Mouse (Mus musculus): ENCODE measurements at regions not wholly inside any gene's neighbourhood (a gene's known extent, or its start where the extent isn't known, plus 50 kb on each side); places are given as distances from the start of the nearest gene placed in this dataset.

- no peaks in the 10 kb centered on the region for H3K4me1 ChIP-seq (ENCODE audit: control insufficient read depth, insufficient read depth, low read length)
- no peaks in the 10 kb centered on the region for H3K36me3 ChIP-seq (ENCODE audit: control insufficient read depth, insufficient read depth, low read length)
- 74% methylated on average over 4 of the region's 4 CpGs for WGBS
- DNase-seq (ENCODE audit: low spot score) (no peak), ATAC-seq (ENCODE audit: insufficient number of reproducible peaks, low FRiP score, low TSS enrichment, low read depth) (no peak)
- H3K9ac ChIP-seq (ENCODE audit: low read length): no peak overlapping the region
- H3K27ac ChIP-seq (replicated peaks; ENCODE audit: low read depth, low read length): no peak overlapping the region
- no peak overlapping the region for H3K4me2 ChIP-seq (ENCODE audit: low read depth, severe bottlenecking)
- H3K27me3 ChIP-seq (ENCODE audit: control insufficient read depth, insufficient read depth, low read length): no peaks in the 10 kb centered on the region
- no peak overlapping the region for H3K4me3 ChIP-seq (ENCODE audit: low read depth, low read length)
- no peaks in the 10 kb centered on the region for H3K9me3 ChIP-seq (ENCODE audit: control insufficient read depth, low read length)
Observed at GRCm38 (mm10) chr3:137110485-137110884, 230.4 kb upstream of the Emcn start.

DNA sequence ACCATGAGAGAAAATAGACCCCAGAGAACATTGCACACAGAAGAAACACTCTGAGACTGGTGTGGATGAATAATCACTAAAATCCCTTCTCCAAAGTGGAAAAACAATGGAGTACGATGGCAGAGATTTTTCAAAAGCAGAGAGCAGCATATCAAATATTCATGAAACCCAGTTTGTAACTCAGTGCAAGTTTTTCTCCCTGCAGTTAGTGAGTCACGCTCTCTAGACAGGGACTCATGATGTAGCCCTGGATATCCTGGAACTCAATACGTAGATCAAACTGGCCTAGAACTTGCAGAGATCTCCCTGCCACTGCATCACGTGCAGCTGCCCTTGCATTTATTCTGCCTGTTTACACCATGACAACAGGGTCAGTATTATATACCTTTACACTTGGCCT is 210.9 kb upstream of the Emcn start:
- no peak overlapping the region for H3K4me2 ChIP-seq (ENCODE audit: low read depth, severe bottlenecking)
- ATAC-seq (ENCODE audit: insufficient number of reproducible peaks, low FRiP score, low TSS enrichment, low read depth): no peak

DNA sequence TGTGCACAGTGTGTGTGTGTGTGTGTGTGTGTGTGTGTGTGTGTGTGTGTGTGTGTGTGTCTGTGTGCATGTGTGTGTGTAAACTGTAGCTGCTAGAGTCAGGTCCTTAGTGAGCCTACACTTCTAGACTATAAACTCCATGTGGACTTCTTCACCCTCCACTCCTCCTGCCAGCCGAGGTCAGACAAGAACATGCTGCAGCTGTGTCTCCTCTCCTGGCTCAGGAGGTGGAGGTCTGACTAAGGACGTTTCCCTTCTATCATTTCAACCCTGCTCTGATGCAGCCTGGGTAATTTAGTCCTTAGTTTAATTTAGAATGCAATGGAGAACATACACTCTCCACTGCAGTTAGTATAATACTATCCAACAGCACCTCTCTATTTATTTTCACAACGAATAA is 198.8 kb upstream of the Emcn start:
- Histone ChIP-seq H3K4me2 (ENCODE audit: low read depth, severe bottlenecking) (no peak overlapping the region), H3K9me3 (ENCODE audit: control insufficient read depth, low read length) (no peaks in the 10 kb centered on the region), H3K36me3 (ENCODE audit: control insufficient read depth, insufficient read depth, low read length) (no peaks in the 10 kb centered on the region), H3K27me3 (ENCODE audit: control insufficient read depth, insufficient read depth, low read length) (no peaks in the 10 kb centered on the region), H3K4me3 (ENCODE audit: low read depth, low read length) (no peak overlapping the region), H3K9ac (ENCODE audit: low read length) (no peak overlapping the region), H3K27ac (replicated peaks; ENCODE audit: low read depth, low read length) (no peak overlapping the region), H3K4me1 (ENCODE audit: control insufficient read depth, insufficient read depth, low read length) (no peaks in the 10 kb centered on the region)
- 54% methylated on average over 3 of the region's 3 CpGs for WGBS
- DNase-seq (ENCODE audit: low spot score): no peak
- no peak for ATAC-seq (ENCODE audit: insufficient number of reproducible peaks, low FRiP score, low TSS enrichment, low read depth)

More for the DNA sequence above, 210.9 kb upstream of the Emcn start:
- DNase-seq (ENCODE audit: low spot score): no peak
- Histone ChIP-seq H3K4me3 (ENCODE audit: low read depth, low read length) (no peak overlapping the region), H3K36me3 (ENCODE audit: control insufficient read depth, insufficient read depth, low read length) (no peaks in the 10 kb centered on the region), H3K4me1 (ENCODE audit: control insufficient read depth, insufficient read depth, low read length) (no peaks in the 10 kb centered on the region), H3K27me3 (ENCODE audit: control insufficient read depth, insufficient read depth, low read length) (no peaks in the 10 kb centered on the region), H3K9ac (ENCODE audit: low read length) (no peak overlapping the region), H3K9me3 (ENCODE audit: control insufficient read depth, low read length) (no peaks in the 10 kb centered on the region), H3K27ac (replicated peaks; ENCODE audit: low read depth, low read length) (no peak overlapping the region)
- 90% methylated on average over 4 of the region's 4 CpGs for WGBS

- Histone ChIP-seq H3K9ac (ENCODE audit: low read length) (no peak overlapping the region), H3K4me3 (ENCODE audit: low read depth, low read length) (no peak overlapping the region), H3K4me1 (ENCODE audit: control insufficient read depth, insufficient read depth, low read length) (no peaks in the 10 kb centered on the region), H3K27ac (replicated peaks; ENCODE audit: low read depth, low read length) (no peak overlapping the region), H3K27me3 (ENCODE audit: control insufficient read depth, insufficient read depth, low read length) (no peaks in the 10 kb centered on the region), H3K9me3 (ENCODE audit: control insufficient read depth, low read length) (no peaks in the 10 kb centered on the region), H3K36me3 (ENCODE audit: control insufficient read depth, insufficient read depth, low read length) (no peaks in the 10 kb centered on the region), H3K4me2 (ENCODE audit: low read depth, severe bottlenecking) (no peak overlapping the region)
- DNase-seq (ENCODE audit: low spot score): no peak
- ATAC-seq (ENCODE audit: insufficient number of reproducible peaks, low FRiP score, low TSS enrichment, low read depth): no peak
Observed at GRCm38 (mm10) chr3:137146062-137146461, 194.8 kb upstream of the Emcn start.

DNA sequence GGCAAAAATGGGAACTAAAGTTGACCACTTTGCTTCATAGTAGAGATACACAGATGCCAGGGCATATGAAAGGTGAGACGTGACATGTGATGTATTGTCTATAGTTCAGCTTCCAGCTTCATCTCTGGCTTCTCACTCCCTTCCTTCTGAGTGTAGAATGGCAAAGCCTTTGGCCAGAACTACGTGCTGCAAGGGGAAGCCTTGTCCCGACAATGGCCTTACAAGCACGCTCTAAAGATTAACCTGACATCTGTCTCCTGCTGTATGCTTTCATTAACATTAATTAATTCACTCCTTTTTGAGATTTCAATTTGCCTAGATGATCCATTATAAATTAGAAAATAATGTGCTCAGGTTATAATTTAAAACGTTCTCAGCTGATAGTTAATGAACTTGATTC is 193.5 kb upstream of the Emcn start:
- Histone ChIP-seq H3K4me3 (ENCODE audit: low read depth, low read length) (no peak overlapping the region), H3K27ac (replicated peaks; ENCODE audit: low read depth, low read length) (no peak overlapping the region), H3K9me3 (ENCODE audit: control insufficient read depth, low read length) (no peaks in the 10 kb centered on the region), H3K4me2 (ENCODE audit: low read depth, severe bottlenecking) (no peak overlapping the region), H3K9ac (ENCODE audit: low read length) (no peak overlapping the region), H3K4me1 (ENCODE audit: control insufficient read depth, insufficient read depth, low read length) (no peaks in the 10 kb centered on the region), H3K27me3 (ENCODE audit: control insufficient read depth, insufficient read depth, low read length) (no peaks in the 10 kb centered on the region), H3K36me3 (ENCODE audit: control insufficient read depth, insufficient read depth, low read length) (no peaks in the 10 kb centered on the region)
- 74% methylated on average over 5 of the region's 5 CpGs for WGBS
- no peak for DNase-seq (ENCODE audit: low spot score)
- ATAC-seq (ENCODE audit: insufficient number of reproducible peaks, low FRiP score, low TSS enrichment, low read depth): no peak

GRCm38 (mm10) chr3:137150414-137151010 is 190.4 kb upstream of the Emcn start:
- Histone ChIP-seq H3K36me3 (ENCODE audit: control insufficient read depth, insufficient read depth, low read length) (no peaks in the 10 kb centered on the region), H3K9ac (ENCODE audit: low read length) (no peak overlapping the region), H3K4me1 (ENCODE audit: control insufficient read depth, insufficient read depth, low read length) (no peaks in the 10 kb centered on the region), H3K27me3 (ENCODE audit: control insufficient read depth, insufficient read depth, low read length) (no peaks in the 10 kb centered on the region), H3K9me3 (ENCODE audit: control insufficient read depth, low read length) (no peaks in the 10 kb centered on the region), H3K27ac (replicated peaks; ENCODE audit: low read depth, low read length) (no peak overlapping the region), H3K4me3 (ENCODE audit: low read depth, low read length) (no peak overlapping the region), H3K4me2 (ENCODE audit: low read depth, severe bottlenecking) (no peak overlapping the region)
- 88% methylated on average over 14 of the region's 14 CpGs for WGBS
- ATAC-seq (ENCODE audit: insufficient number of reproducible peaks, low FRiP score, low TSS enrichment, low read depth) (no peak), DNase-seq (ENCODE audit: low spot score) (no peak)

DNA sequence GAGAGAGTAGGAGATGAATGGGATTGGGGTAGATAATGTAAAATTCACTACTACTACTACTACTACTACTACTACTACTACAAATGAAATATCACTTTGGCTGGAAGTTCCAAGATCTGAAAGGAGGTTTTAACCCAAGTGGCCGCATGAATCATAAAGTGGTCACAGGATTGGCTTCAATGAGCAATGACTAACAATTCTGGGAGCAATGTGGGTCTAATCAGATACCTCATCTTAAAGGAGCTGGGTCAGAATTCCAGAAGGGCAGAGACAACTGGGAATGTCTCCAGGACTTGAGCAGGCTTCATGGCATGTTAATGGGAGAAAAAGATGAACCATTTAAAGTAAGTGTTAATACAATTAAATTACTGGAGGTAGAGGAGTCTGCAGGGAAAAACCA is 189.4 kb upstream of the Emcn start:
- Histone ChIP-seq H3K4me2 (ENCODE audit: low read depth, severe bottlenecking) (no peak overlapping the region), H3K27me3 (ENCODE audit: control insufficient read depth, insufficient read depth, low read length) (no peaks in the 10 kb centered on the region), H3K9me3 (ENCODE audit: control insufficient read depth, low read length) (no peaks in the 10 kb centered on the region), H3K9ac (ENCODE audit: low read length) (no peak overlapping the region), H3K4me3 (ENCODE audit: low read depth, low read length) (no peak overlapping the region), H3K36me3 (ENCODE audit: control insufficient read depth, insufficient read depth, low read length) (no peaks in the 10 kb centered on the region), H3K4me1 (ENCODE audit: control insufficient read depth, insufficient read depth, low read length) (no peaks in the 10 kb centered on the region), H3K27ac (replicated peaks; ENCODE audit: low read depth, low read length) (no peak overlapping the region)
- no peak for ATAC-seq (ENCODE audit: insufficient number of reproducible peaks, low FRiP score, low TSS enrichment, low read depth)
- WGBS: 91% methylated on average over 1 of the region's 1 CpGs
- no peak for DNase-seq (ENCODE audit: low spot score)

GRCm38 (mm10) chr3:137153234-137153633 is 187.6 kb upstream of the Emcn start:
- H3K4me2 ChIP-seq (ENCODE audit: low read depth, severe bottlenecking): no peak overlapping the region
- H3K4me3 ChIP-seq (ENCODE audit: low read depth, low read length): no peak overlapping the region
- H3K9ac ChIP-seq (ENCODE audit: low read length): no peak overlapping the region
- DNase-seq (ENCODE audit: low spot score): no peak
- 81% methylated on average over 6 of the region's 6 CpGs for WGBS
- H3K4me1 ChIP-seq (ENCODE audit: control insufficient read depth, insufficient read depth, low read length): no peaks in the 10 kb centered on the region
- no peak overlapping the region for H3K27ac ChIP-seq (replicated peaks; ENCODE audit: low read depth, low read length)
- no peaks in the 10 kb centered on the region for H3K36me3 ChIP-seq (ENCODE audit: control insufficient read depth, insufficient read depth, low read length)
- H3K27me3 ChIP-seq (ENCODE audit: control insufficient read depth, insufficient read depth, low read length): no peaks in the 10 kb centered on the region
- no peak for ATAC-seq (ENCODE audit: insufficient number of reproducible peaks, low FRiP score, low TSS enrichment, low read depth)
- no peaks in the 10 kb centered on the region for H3K9me3 ChIP-seq (ENCODE audit: control insufficient read depth, low read length)
